Mouse (Mus musculus) ES-E14 (cell line): ENCODE measurements around the gene Dpp10.

Experiments
- CHD2 ChIP-seq: IDR thresholded peaks from 2 replicates; pipeline ENCODE4 v1.6.1; 2014; ENCODE audit warnings: mild to moderate bottlenecking, low read depth, low read length, inconsistent platforms
- HCFC1 ChIP-seq: IDR thresholded peaks from 2 replicates; pipeline ENCODE4 v1.6.1; 2012; ENCODE audit warnings: low read length, inconsistent platforms, borderline replicate concordance; ENCODE audit not compliant: insufficient read depth
- ZNF384 ChIP-seq: IDR thresholded peaks from 2 replicates; pipeline ENCODE4 v1.6.1; 2012; ENCODE audit warnings: low read depth, low read length, inconsistent platforms

- no peak for TF ChIP-seq HCFC1
- no peak for TF ChIP-seq ZNF384
- no peak for TF ChIP-seq CHD2
Measured at GRCm38 (mm10) chr1:124048544-124048943, 3.2 kb upstream of the Dpp10 start.
